Mouse (Mus musculus) layer of hippocampus, postnatal 25 days (tissue): Measurements from ENCODE around the gene Casz1. TPM values are rescaled to one million over a fixed set of nuclear protein-coding genes. Genes with fewer than 3 reads are reported as not detected.

Experiments
- DNase-seq, 2 experiments: peaks; one replicate each; pipeline ENCODE4 v3.0.0; 2022; ENCODE audit warnings: mixed read lengths in 2 of 2, low spot score in 1 of 2; ENCODE audit errors: extremely low spot score in 1 of 2
- total RNA-seq, 2 experiments: library from RNA; stranded (reverse); gene quantifications; 2 replicates each; pipeline ENCODE4 v1.2.3; 2021

Gene Casz1
- total RNA-seq, 2 experiments from 2014 or later = 0.49 to 0.75 TPM

DNA sequence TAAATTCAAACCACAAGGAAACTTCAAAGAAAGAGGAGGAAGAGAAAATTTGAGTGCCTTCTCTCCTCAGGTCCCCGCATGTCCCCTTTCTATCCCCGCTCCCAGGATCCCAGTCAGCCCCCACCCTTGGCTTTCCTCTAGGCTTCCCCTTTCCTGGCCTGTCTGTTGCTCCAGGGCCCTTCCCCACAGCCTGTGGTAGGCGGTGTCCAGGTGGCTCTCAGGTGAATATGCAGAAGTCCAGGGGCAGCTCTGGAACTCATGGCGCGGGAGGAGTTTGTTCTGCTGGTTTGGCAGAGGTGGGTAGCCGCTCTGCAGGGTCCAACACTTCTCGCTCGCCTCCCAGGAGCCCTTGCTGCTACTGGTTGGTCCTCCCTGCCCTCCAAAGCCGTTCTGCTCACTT is 68.1 kb downstream of the Casz1 start:
- no peak for DNase-seq

DNA sequence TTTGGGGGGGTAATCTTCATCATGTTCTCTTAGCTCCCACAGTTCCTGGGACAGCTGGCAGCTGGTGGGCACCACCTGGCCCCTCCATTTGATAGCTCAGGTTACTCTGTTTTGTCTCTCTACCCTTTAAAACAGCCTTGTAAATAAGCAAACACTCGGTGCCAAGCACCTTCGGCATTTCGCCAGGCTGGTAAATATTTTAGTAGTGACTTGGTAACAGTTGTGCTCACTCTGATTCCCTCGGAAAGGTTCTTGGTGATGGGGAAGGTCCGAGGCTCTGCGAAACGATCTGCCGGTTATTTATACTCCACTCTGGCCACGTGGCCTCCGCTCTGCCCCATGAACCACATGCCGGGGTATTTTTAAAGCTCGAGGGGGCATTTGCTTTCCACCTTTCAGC is 68.6 kb downstream of the Casz1 start:
- no peak for DNase-seq

DNA sequence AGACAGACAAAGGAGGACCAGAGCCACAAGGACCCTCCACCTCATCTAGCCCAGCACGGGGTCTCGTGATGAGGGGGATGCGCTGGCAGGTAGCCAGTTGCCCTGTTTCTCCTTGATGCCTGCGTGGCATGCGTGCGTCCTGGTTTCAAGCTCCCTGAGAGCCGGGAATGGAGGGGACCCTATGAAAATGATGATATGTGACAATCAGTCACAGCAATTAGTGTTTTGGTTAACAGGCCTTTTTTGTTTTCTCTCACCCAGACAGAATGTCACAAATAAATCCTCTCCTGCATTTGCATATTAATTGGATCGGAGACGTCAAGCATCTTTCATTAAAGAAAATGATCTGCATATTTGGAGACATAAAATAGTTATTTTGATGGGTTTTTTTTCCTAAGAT is 71.9 kb downstream of the Casz1 start:
- DNase-seq = no peak

DNA sequence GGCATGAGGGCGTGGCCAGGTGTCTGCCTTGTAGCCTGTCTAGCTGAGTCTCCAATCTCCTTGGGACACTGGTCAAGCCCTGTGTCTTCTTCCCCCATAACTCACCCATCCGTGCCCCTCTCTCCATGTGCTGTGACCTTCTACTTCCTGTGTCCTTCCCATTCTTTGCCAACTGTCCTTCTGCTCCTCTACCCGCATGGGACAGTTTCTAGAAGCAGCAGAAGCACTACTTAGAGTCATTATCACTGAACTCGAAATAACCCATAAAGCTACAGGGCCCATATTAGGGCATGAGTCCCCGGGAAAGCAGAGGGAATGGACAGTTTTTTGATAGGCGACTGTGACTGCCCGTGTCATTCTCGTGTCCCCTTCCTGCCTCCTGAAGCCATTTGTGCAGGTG is 72.6 kb downstream of the Casz1 start:
- no peak for DNase-seq

DNA sequence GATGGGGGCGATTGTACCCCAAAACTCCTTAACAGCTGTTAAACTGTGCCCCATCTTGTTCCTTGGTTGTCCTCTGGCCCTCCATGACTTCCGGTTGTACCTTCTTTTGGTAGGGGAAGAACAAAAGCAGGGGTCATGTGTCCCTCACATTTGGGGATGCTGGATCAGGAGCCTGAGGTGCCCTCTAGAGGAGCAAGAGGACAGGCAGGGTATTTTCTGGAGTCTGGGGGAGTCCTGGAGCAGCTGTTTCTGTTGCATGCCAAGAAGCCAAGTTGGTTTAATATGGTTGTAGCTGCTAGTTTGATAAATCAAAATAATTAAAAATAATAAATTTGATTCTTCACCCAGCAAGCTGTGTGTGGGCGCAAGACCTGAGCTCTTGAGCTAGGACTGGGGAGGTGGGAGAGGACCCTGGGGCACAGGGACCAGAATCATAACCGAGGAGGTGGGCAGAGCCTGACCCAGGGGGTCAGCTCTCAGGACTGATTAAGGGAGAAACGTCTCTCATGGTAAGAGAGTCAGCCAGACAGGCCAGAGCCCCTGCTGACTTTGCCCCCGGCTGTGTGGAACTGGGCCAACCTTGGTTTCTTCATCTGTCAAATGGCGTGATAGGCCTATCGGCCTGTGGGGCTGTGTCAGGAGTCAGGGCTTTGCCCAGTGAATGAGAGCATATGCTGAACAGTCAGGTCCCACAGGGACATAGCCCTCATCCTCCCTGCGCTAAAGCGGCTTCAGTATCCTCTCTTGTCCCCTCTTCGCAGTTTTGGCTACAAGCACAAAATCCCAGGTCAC is 74.2 kb downstream of the Casz1 start:
- no peak for DNase-seq

DNA sequence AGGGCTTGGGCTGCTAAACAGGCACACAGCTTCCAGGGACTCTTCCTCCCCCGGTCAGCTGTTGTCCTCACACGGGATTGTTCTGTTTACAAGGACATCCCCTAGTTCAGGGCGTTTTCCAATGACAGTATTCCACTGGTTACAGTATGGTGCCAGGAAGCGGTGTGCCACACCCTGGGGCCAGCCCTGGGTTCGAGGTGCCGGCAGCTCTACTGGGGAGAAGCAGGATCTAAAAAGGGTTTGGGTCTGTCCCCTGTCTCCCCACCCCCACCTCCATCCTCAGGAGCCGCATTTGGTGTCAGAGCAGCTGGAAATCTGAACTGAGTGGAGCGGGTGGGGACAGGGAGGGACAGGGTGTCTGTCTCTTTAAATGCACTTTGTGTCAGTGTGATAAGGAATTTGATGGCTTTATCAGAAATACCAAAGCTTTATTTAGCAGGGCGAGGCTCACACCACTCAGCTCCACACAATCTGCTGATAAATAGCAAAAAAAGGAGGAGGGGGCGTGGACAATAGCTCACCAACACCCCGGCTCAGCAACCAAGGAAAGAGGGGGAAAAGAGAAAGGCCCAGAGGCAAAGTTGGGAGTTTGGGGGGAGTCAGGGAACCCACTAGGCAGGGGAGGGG is 74.9 kb downstream of the Casz1 start:
- DNase-seq = no peak

DNA sequence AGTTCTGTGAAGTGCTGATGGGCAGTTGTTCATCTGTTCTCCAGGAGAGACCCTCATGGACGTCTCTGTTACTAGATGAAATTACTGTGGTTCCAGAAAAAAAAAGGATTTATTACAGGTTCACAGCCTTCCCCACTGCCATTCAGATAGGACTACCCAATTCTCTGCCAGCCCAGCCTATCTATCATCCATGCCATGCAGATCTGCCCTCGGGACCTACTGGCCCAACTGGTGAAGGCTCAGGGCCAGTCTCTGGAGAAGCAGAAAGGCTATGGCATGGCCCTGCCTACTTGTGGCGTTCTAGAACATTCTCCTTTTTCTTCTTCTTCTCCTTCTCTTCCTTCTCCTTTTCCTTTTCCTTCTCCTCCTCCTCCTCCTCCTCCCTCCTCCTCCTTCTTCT is 75.4 kb downstream of the Casz1 start:
- no peak for DNase-seq

DNA sequence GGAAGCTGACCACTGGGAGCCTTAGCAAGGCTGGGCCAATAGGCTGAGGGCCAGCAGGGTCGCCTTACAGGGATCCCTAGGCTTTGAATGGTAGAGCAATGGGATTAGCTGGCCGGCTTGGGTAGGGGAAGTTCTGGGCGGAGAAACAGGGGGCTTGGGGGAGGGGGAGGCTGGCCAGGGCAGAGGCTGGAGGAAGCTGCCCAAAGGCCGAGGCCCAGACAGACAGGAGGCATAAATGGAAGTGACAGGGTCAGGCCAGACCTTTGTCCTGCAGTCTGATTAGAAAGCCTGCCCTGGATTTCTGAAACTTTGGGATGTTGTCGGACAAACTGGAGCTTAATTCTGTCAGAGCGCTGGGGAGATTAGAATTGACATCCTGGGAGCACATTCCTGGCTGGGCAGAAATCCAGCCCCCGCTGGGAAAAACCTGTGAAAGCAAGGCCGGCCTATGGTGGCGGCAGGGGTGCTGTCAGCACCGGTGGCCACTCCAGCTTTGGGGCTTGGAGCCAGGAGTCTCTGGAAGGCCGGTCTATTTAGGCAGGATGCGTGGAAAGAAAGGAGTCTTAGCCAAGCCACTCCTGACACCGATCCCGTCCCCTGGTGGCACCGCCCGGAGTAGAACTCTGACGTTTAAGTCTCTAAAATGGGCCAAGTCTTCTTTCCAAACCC is 76.9 kb downstream of the Casz1 start:
- DNase-seq = no peak

DNA sequence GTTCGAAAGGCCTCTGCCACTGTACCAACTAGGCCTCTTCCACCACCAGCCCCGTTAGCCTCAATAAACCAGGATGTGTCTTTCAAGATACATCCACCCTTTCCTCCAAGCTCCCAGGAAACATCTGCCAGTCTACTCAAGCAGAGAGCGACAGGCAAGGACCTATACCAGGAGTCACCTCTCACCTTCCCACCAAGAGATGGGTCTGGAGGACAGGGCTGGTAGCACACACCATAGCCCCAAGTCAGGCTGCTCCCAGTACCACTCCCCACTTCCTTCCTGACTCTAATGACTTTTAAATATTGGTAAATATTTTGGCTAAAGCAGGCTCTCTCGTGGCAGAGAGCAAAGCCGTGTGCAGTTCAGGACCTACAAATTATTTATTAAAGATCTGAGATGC is 77.6 kb downstream of the Casz1 start:
- DNase-seq = no peak

DNA sequence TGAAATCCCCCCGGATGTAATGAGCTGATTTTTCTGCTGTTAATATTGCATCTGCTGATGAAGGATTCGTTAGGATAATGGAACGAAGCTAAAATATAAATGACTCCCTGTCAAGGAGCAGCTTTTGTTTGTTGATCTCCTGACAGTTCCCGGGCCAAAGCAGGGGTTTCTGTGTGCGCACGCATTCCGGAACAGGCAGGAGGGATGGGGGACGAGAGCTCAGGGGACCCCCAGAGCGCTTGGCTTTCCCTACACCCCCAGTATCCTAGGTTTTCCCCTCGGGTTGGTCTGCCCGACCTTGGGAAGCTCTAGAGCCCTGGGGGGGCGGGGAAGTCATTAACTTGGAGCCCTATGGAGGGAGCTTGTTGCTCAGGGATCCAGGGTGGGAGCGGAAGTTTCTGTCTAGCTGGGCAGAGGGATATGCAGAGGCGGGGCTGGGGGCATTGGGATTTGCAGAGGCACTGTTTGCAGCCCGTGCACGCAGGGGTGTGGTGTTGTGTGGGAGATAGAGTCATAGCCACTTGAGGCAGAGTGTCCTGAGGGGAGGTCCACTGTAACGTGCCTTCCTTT is 78.2 kb downstream of the Casz1 start:
- DNase-seq = no peak

DNA sequence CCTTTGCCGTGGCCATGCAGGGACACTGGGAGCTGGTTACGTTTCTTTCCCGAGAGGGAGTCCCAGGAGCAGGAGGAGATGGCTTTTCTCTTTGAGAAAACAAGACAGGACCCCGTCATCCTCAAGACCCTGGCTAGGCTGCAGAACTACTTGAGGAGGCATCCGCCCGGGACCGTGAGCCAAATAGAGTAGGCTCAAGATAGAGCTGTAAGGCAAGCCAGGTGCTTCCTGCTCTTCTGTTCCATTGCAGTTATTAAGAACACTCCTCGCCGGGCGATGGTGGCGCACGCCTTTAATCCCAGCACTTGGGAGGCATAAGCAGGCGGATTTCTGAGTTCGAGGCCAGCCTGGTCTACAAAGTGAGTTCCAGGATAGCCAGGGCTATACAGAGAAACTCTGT is 80.4 kb downstream of the Casz1 start:
- no peak for DNase-seq

DNA sequence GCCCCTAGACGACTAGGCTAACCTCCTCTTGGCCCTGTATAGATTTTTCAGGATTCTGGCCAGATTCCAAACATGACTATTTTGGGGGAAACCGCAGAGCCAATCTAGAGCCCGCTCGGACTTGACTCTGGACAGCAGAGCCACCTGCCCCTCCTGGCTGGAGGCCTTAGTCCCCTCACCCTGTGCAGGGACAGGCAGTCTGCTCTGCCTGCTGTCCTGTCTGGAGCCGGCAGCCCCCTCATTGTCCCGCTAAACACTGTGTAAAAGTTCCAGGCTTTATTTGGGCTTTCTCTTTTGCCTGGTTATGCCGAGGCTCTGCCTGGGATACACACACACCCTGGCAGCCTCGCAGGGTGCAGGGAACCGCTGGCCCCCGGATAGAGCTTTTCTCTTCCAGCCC is 81.2 kb downstream of the Casz1 start:
- no peak for DNase-seq

DNA sequence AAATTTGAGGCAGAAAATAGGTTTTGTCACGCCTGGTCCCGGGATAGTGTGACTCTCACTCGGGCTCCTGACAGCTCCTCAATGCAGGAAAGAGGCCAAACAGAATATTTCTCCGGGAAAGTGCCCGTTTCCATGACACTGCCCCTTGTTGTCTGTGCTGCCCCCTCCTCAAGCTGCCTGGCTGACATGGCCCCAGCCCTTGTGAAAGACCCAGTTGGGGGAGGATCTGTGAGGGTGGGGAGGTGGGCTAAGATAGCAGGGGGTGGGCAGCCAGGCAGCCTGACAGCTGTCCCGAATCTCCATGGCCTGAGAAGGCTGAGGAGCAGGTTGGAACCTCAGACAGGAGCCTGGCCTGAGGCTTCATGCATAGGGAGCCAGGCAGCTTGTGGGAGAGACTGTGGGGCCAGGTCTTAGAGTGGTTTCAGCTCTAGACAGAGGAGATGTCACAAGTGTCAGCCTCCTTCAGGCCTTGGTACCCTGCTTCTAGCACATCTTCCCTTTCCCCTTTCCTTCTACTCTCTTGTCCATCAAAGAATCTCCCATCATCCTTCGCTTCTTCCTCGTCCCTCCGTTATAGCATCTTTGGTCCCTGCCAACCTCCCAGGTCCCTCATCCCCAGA is 81.8 kb downstream of the Casz1 start:
- no peak for DNase-seq

DNA sequence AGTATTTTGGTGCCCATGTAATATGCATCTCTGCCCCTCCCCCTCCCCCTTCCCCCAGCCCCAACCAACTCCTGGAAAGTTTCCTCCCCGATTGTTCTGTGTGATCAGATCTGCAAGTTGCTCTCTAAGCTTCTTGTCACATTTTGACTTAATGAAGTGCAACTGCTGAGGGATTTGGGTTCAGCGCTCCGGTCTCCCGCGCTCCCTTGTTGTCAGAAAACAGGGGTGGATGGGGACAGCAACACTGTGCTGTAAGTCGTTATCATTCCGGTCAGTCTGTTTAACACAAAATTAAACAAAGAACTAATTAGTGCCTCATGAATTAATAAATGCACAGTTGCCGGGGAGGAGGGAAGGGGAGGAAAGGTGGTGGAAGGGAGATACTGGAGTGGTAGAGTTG is 84.0 kb downstream of the Casz1 start:
- DNase-seq = no peak

DNA sequence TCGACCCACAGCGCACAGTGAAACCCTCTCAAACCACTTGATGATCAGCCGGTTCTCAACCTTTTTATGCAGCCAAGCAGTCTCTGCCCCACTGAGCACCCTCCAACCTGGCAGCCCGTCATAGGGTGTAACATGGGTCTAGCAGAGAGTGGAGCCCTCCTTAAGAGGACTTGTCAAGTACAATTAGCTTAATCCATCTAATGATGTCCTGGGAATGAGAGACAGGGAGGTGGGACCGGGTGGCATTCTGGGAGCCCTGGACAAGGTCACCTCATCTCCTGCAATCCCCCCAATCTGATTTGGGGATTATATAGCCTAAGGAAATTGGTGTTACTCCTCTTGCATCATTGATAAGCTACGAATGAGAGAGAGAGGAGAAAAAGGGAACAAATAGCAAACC is 84.8 kb downstream of the Casz1 start:
- DNase-seq = no peak

DNA sequence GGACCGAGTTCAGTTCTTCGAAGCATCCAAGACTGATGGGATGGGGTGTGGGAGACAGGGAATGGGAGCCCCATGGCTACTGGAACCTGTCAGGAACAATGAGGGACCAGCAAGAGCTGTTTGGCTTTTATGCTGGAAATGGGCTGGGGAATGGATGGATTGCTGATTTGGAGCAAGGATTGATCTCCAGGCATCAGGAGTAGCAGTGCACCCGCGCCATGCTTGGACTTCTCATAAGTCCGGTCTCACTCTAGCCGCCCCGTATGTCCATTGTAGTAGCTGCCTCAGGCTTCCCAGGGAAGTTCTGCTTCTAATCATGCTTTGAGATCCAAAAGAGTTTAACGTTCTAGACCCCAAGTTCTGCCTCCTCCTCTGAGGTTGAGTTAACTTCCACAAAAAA is 86.2 kb downstream of the Casz1 start:
- no peak for DNase-seq

DNA sequence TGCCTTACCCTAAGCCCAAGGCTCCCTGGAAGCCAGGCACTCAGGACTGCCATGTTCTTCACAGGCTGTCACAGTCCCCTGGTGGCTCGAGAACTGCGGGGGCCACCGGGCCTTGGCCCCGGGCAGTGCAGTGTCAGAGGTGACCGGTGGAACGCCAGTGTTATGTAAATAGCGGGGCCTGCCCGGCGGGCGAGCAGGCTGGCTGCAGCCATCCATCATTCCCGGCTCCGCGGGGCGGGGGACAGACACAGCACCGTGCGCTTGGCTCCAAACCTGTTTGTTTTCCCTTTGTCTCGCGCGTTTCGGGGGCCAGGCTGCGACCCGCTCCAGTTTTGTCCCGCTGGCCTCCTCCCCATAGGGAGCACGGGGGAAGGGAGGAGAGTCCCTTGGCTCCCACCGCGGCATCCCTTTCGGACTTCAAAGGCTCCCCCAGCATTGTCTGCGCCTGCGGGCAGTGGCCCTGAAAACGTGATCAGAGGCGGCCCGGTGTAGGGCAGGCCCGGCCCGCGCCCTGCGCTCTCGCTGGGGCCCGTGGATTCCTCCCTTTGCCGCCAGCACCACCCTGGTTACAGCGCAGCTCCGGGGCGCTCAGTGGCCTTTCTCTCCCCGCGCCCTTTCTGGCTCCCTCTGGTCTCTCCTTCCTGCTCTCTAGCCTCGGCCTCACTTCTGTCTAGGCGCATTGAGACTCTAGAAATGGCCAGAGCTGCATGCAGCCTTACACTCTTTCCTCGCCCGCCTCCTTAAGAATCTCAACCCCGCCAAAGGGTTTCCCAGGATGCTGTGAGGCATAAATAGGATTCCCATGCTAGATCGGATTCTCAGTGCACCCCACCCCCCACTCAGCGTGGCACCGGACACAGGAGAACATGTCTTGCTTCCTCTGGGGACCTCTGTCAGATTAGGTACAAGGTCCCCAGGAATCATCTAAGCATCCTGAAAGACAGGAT is 86.9 kb downstream of the Casz1 start:
- no peak for DNase-seq

DNA sequence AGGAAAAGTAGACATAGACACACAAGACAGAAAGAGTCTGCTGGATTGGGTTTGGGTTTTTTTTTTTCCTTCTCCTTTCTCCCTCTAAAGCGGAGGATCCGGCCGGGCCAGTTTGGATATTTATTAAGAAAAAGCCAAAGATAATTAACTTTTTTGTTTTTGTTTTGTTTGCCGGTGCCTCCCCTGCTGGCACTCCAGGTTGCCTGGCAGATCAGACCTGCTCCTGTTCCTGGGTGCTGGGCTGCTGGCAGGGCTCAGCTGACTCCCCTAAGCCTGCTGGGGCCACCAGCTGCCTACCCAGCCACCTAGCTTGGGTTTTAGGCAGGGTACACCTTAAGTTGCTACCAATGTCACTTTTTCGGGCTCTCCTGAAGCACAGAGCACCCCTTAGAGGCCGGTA is 91.9 kb downstream of the Casz1 start:
- DNase-seq = no peak

DNA sequence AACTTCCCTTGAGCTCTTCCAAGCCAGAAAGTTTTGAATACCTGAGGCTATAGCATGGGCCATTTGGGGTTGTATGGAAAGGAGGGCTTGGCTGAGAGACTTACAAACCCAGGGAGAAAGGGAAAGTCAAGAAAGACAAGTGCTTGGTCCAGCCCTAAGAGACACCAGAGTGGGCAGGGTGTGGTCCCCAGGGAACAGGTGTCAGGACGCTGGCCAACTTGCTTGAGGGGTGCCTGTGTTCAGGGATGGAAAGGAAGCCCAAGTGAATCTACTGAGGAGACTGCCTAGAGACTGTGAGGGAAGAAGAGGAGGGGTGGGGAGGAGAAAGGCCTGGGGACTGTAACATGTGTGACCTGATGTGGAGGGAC is 95.7 kb downstream of the Casz1 start:
- no peak for DNase-seq
